Mouse (Mus musculus) bone marrow macrophage, adult 2 months (primary cell): ENCODE results near the gene Cpne9. TPM values are rescaled to one million over a fixed set of nuclear protein-coding genes. Genes with fewer than 3 reads are reported as not detected.

ENCODE experiments used
- H3K27ac ChIP-seq: 2 replicates; pipeline ENCODE4 v1.5.1; 2012; ENCODE audit warnings: low read depth, low read length; ENCODE audit not compliant: insufficient read depth
- H3K4me1 ChIP-seq: 2 replicates; pipeline ENCODE4 v1.6.1; 2012; ENCODE audit warnings: low read length; ENCODE audit not compliant: control insufficient read depth, insufficient read depth
- H3K4me3 ChIP-seq: 2 replicates; pipeline ENCODE4 v1.5.1; 2012; ENCODE audit warnings: mild to moderate bottlenecking, low read length, moderate library complexity; ENCODE audit not compliant: insufficient read depth
- CTCF ChIP-seq: IDR thresholded peaks from 2 replicates; pipeline ENCODE4 v1.5.1; 2012; ENCODE audit warnings: low read depth, mild to moderate bottlenecking, low read length, moderate library complexity
- POLR2A ChIP-seq: IDR thresholded peaks from 2 replicates; pipeline ENCODE4 v1.6.1; 2012; ENCODE audit warnings: mild to moderate bottlenecking, low read depth, low read length, borderline replicate concordance
- polyA plus RNA-seq: library from polyadenylated mRNA; stranded (reverse); fragments of >200 nt; gene quantifications from 2 replicates; pipeline ENCODE4 v1.2.4, GENCODE M21; 2012; ENCODE audit not compliant: missing spikeins, insufficient read depth, insufficient read length

The Cpne9 gene
- polyA plus RNA-seq, 1 experiment, result not detected

GRCm38 (mm10) chr6:113286316-113286715, 4.2 kb downstream of the Cpne9 start:
- Histone ChIP-seq H3K27ac (no peak overlapping the region), H3K4me1 (peaks cover 10% of the 10 kb centered on the region), H3K4me3 (no peak overlapping the region)
- TF ChIP-seq POLR2A (no peak), CTCF (no peak)

GRCm38 (mm10) chr6:113287236-113287635, 5.1 kb downstream of the Cpne9 start:
- peaks cover 10% of the 10 kb centered on the region for H3K4me1 ChIP-seq
- no peak overlapping the region for H3K27ac ChIP-seq
- H3K4me3 ChIP-seq, result no peak overlapping the region
- TF ChIP-seq CTCF (no peak), POLR2A (no peak)

- Histone ChIP-seq H3K4me1 (peaks cover 10% of the 10 kb centered on the region), H3K27ac (no peak overlapping the region), H3K4me3 (no peak overlapping the region)
- TF ChIP-seq CTCF (no peak), POLR2A (no peak)
These were observed 7.2 kb downstream of the Cpne9 start for GRCm38 (mm10) chr6:113289346-113289745.

- peaks cover 7% of the 10 kb centered on the region for H3K4me1 ChIP-seq
- TF ChIP-seq CTCF, result no peak
- no peak for TF ChIP-seq POLR2A
These were observed 8.2 kb downstream of the Cpne9 start for GRCm38 (mm10) chr6:113290346-113290745.

GRCm38 (mm10) chr6:113292938-113293337, 10.8 kb downstream of the Cpne9 start:
- Histone ChIP-seq H3K4me1 (peaks cover 8% of the 10 kb centered on the region), H3K4me3 (no peak overlapping the region), H3K27ac (no peak overlapping the region)
- TF ChIP-seq POLR2A (no peak), CTCF (no peak)

More at GRCm38 (mm10) chr6:113290346-113290745, 8.2 kb downstream of the Cpne9 start:
- Histone ChIP-seq H3K27ac (no peak overlapping the region), H3K4me3 (no peak overlapping the region)

GRCm38 (mm10) chr6:113296046-113296445, 13.9 kb downstream of the Cpne9 start:
- Histone ChIP-seq H3K27ac (no peak overlapping the region), H3K4me1 (peaks cover 8% of the 10 kb centered on the region), H3K4me3 (no peak overlapping the region)
- TF ChIP-seq POLR2A, result no peak

GRCm38 (mm10) chr6:113296639-113297038, 14.5 kb downstream of the Cpne9 start:
- no peak for TF ChIP-seq POLR2A
- TF ChIP-seq CTCF, result no peak
- Histone ChIP-seq H3K4me3 (no peak overlapping the region), H3K27ac (no peak overlapping the region), H3K4me1 (peaks cover 8% of the 10 kb centered on the region)

- H3K4me1 ChIP-seq, result peaks cover 3% of the 10 kb centered on the region
- TF ChIP-seq POLR2A, result no peak
- TF ChIP-seq CTCF, result no peak
- H3K27ac ChIP-seq, result no peak overlapping the region
- no peak overlapping the region for H3K4me3 ChIP-seq
These were observed 19.2 kb downstream of the Cpne9 start for GRCm38 (mm10) chr6:113301350-113301749.

- no peak overlapping the region for H3K4me3 ChIP-seq
- H3K27ac ChIP-seq, result no peak overlapping the region
- H3K4me1 ChIP-seq, result no peaks in the 10 kb centered on the region
- TF ChIP-seq CTCF (0 out of 2 replicates have a peak, but pooled peaks have one; percentile 37), POLR2A (no peak)
These were observed 20.2 kb downstream of the Cpne9 start for GRCm38 (mm10) chr6:113302258-113302657.

- Histone ChIP-seq H3K4me1 (0 out of 2 replicates have a peak, but pooled peaks cover 14% of the 10 kb centered on the region), H3K27ac (peak overlapping the region; percentile 98), H3K4me3 (peak overlapping the region; percentile 69)
- no peak for TF ChIP-seq POLR2A
- TF ChIP-seq CTCF, result no peak
These were observed 24.3 kb downstream of the Cpne9 start for GRCm38 (mm10) chr6:113306322-113306985.

- Histone ChIP-seq H3K4me1 (0 out of 2 replicates have a peak, but pooled peaks cover 14% of the 10 kb centered on the region), H3K4me3 (peak within 1 kb of the TSS; percentile 69), H3K27ac (peak within 1 kb of the TSS; percentile 98)
- TF ChIP-seq CTCF (no peak), POLR2A (no peak)
These were observed 24.9 kb downstream of the Cpne9 start, which contains the start of gene Brpf1 for GRCm38 (mm10) chr6:113306986-113307349. Brpf1 (plus strand) TSS chr6:113307137.
